Mouse (Mus musculus) CH12.LX (cell line): ENCODE results near the gene Hnrnpul1. TPM values are rescaled to one million over a fixed set of nuclear protein-coding genes. Genes with fewer than 3 reads are reported as not detected.

ENCODE experiments used
- DNase-seq: peaks from one replicate; pipeline ENCODE4 v3.0.0-alpha.2; 2013; ENCODE audit errors: extremely low read depth
- H3K27ac ChIP-seq: 2 replicates; pipeline ENCODE4 v1.5.1; 2012; ENCODE audit warnings: low read depth, mild to moderate bottlenecking, control low read depth, moderate library complexity; ENCODE audit not compliant: insufficient read depth
- H3K27me3 ChIP-seq: replicated peaks from 2 replicates; pipeline ENCODE3; 2012; ENCODE audit warnings: inconsistent platforms
- H3K36me3 ChIP-seq, 2 experiments: replicated peaks in 1 of 2; 2 replicates each; pipeline versions ENCODE3 to v1.6.1; 2012; ENCODE audit warnings: inconsistent platforms in 1 of 2, low read length in 1 of 2, mild to moderate bottlenecking in 1 of 2, mixed read lengths in 1 of 2, moderate library complexity in 1 of 2; ENCODE audit not compliant: control insufficient read depth in 1 of 2, insufficient read depth in 1 of 2
- H3K4me1 ChIP-seq, 2 experiments: 2 replicates each; pipeline ENCODE4 v1.6.1; 2012; ENCODE audit warnings: inconsistent platforms in 1 of 2, moderate library complexity in 1 of 2; ENCODE audit not compliant: insufficient read depth in 2 of 2, control insufficient read depth in 1 of 2
- H3K4me2 ChIP-seq: 2 replicates; pipeline ENCODE4 v1.6.1; 2012; ENCODE audit warnings: low read depth, mild to moderate bottlenecking, control low read depth; ENCODE audit not compliant: poor library complexity, insufficient read depth, severe bottlenecking
- H3K4me3 ChIP-seq, 3 experiments: fragments of 150-350 bp in 1 of 3; sonication (generic) in 1 of 3; replicated peaks in 1 of 3; 2 replicates each; pipeline versions ENCODE3 to v1.5.1; 2011 to 2012; ENCODE audit warnings: low read depth in 2 of 3, low read length in 2 of 3, mild to moderate bottlenecking in 2 of 3, moderate library complexity in 2 of 3, control low read depth in 1 of 3, improper control_type of control experiment in 1 of 3, inconsistent platforms in 1 of 3, mixed read lengths in 1 of 3; ENCODE audit not compliant: poor library complexity in 1 of 3
- H3K79me2 ChIP-seq: replicated peaks from 2 replicates; pipeline ENCODE4 v1.6.1; 2012; ENCODE audit warnings: mild to moderate bottlenecking, moderate library complexity; ENCODE audit not compliant: control insufficient read depth, poor library complexity, insufficient read depth, severe bottlenecking; ENCODE audit errors: extremely low read depth
- H3K9ac ChIP-seq: 2 replicates; pipeline ENCODE4 v1.6.1; 2012; ENCODE audit warnings: low read depth, mild to moderate bottlenecking, control low read depth, moderate library complexity; ENCODE audit not compliant: insufficient read depth
- H3K9me3 ChIP-seq: replicated peaks from 2 replicates; pipeline ENCODE3; 2012; ENCODE audit warnings: low read length, inconsistent platforms, mixed read lengths
- BHLHE40 ChIP-seq: IDR thresholded peaks from 2 replicates; pipeline ENCODE4 v1.6.1; 2011; ENCODE audit warnings: mild to moderate bottlenecking, low read depth, low read length, improper control_type of control experiment
- CHD1 ChIP-seq: IDR thresholded peaks from 2 replicates; pipeline ENCODE4 v1.6.1; 2012; ENCODE audit warnings: low read depth, low read length, improper control_type of control experiment, inconsistent platforms
- CTCF ChIP-seq, 2 experiments: IDR thresholded peaks in 1 of 2; conservative IDR thresholded peaks in 1 of 2; 2 replicates each; pipeline ENCODE4 v1.5.1; 2011 to 2012; ENCODE audit warnings: low read depth in 2 of 2, low read length in 2 of 2, improper control_type of control experiment in 1 of 2, inconsistent platforms in 1 of 2, mild to moderate bottlenecking in 1 of 2, moderate library complexity in 1 of 2
- E2F4 ChIP-seq: IDR thresholded peaks from 2 replicates; pipeline ENCODE4 v1.6.1; 2011; ENCODE audit warnings: low read depth, low read length, improper control_type of control experiment; ENCODE audit not compliant: insufficient replicate concordance
- ETS1 ChIP-seq: conservative IDR thresholded peaks from 2 replicates; pipeline ENCODE4 v1.6.1; 2012; ENCODE audit warnings: low read depth, mild to moderate bottlenecking, inconsistent platforms, low read length, improper control_type of control experiment, moderate library complexity
- GABPA ChIP-seq: IDR thresholded peaks from 2 replicates; pipeline ENCODE4 v1.6.1; 2012; ENCODE audit warnings: low read depth, low read length, improper control_type of control experiment, inconsistent platforms; ENCODE audit not compliant: insufficient replicate concordance
- KAT2A ChIP-seq: IDR thresholded peaks from 2 replicates; pipeline ENCODE4 v1.6.1; 2012; ENCODE audit warnings: low read length, improper control_type of control experiment, inconsistent platforms; ENCODE audit not compliant: insufficient replicate concordance
- MAFK ChIP-seq: IDR thresholded peaks from 2 replicates; pipeline ENCODE4 v1.6.1; 2011; ENCODE audit warnings: low read length, improper control_type of control experiment; ENCODE audit not compliant: insufficient replicate concordance
- MAX ChIP-seq: IDR thresholded peaks from 2 replicates; pipeline ENCODE4 v1.6.1; 2011; ENCODE audit warnings: low read length, improper control_type of control experiment
- MAZ ChIP-seq: IDR thresholded peaks from 2 replicates; pipeline ENCODE4 v1.6.1; 2012; ENCODE audit warnings: low read depth, mild to moderate bottlenecking, inconsistent platforms, low read length, improper control_type of control experiment, moderate library complexity
- MEF2A ChIP-seq: IDR thresholded peaks from 2 replicates; pipeline ENCODE4 v1.6.1; 2014; ENCODE audit warnings: low read depth, mild to moderate bottlenecking, inconsistent platforms, low read length, improper control_type of control experiment, borderline replicate concordance
- NELFE ChIP-seq: IDR thresholded peaks from 2 replicates; pipeline ENCODE4 v1.6.1; 2011; ENCODE audit warnings: low read depth, low read length, improper control_type of control experiment
- NRF1 ChIP-seq: IDR thresholded peaks from 2 replicates; pipeline ENCODE4 v1.6.1; 2014; ENCODE audit warnings: low read depth, mild to moderate bottlenecking, inconsistent platforms, low read length, improper control_type of control experiment, moderate library complexity
- PAX5 ChIP-seq: IDR thresholded peaks from 2 replicates; pipeline ENCODE4 v1.6.1; 2012; ENCODE audit warnings: low read length, inconsistent platforms, mixed read lengths
- POLR2AphosphoS2 ChIP-seq: IDR thresholded peaks from 2 replicates; pipeline ENCODE4 v1.6.1; 2011; ENCODE audit warnings: low read depth, low read length, improper control_type of control experiment
- RAD21 ChIP-seq: IDR thresholded peaks from 2 replicates; pipeline ENCODE4 v1.6.1; 2011; ENCODE audit warnings: low read depth, mild to moderate bottlenecking, low read length, improper control_type of control experiment, moderate library complexity
- SIN3A ChIP-seq: IDR thresholded peaks from 2 replicates; pipeline ENCODE4 v1.6.1; 2012; ENCODE audit warnings: low read length, improper control_type of control experiment, inconsistent platforms
- TBP ChIP-seq: conservative IDR thresholded peaks from 2 replicates; pipeline ENCODE4 v1.6.1; 2011; ENCODE audit warnings: low read depth, low read length, improper control_type of control experiment
- TCF12 ChIP-seq: IDR thresholded peaks from 2 replicates; pipeline ENCODE4 v1.6.1; 2014; ENCODE audit warnings: low read depth, mild to moderate bottlenecking, inconsistent platforms, low read length, improper control_type of control experiment
- UBTF ChIP-seq: IDR thresholded peaks from 2 replicates; pipeline ENCODE4 v1.6.1; 2012; ENCODE audit warnings: low read depth, mild to moderate bottlenecking, inconsistent platforms, low read length, improper control_type of control experiment, moderate library complexity
- USF1 ChIP-seq: IDR thresholded peaks from 2 replicates; pipeline ENCODE4 v1.6.1; 2014; ENCODE audit warnings: low read depth, mild to moderate bottlenecking, inconsistent platforms, low read length, improper control_type of control experiment
- USF2 ChIP-seq: conservative IDR thresholded peaks from 2 replicates; pipeline ENCODE4 v1.6.1; 2011; ENCODE audit warnings: low read depth, low read length, improper control_type of control experiment
- ZC3H11A ChIP-seq: IDR thresholded peaks from 2 replicates; pipeline ENCODE4 v1.6.1; 2012; ENCODE audit warnings: low read depth, mild to moderate bottlenecking, inconsistent platforms, low read length, improper control_type of control experiment
- ZMIZ1 ChIP-seq: IDR thresholded peaks from 2 replicates; pipeline ENCODE4 v1.6.1; 2012; ENCODE audit warnings: low read depth, mild to moderate bottlenecking, inconsistent platforms, low read length, improper control_type of control experiment
- ZNF384 ChIP-seq: IDR thresholded peaks from 2 replicates; pipeline ENCODE4 v1.6.1; 2012; ENCODE audit warnings: low read depth, low read length, improper control_type of control experiment, inconsistent platforms
- dilution Hi-C: fragments of 300-500 bp; cut with MboI; formaldehyde crosslinking; loops from 2 replicates; pipeline ENCODE4 v1.14.3; 2020; ENCODE audit warnings: low sequenced_read_pairs; ENCODE audit not compliant: extremely low pct_unique_long_range_greater_than_20kb, extremely low pct_ligation_motif_present
- in situ Hi-C: fragments of 300-500 bp; cut with MboI; formaldehyde crosslinking; loops from 3 replicates; pipeline ENCODE4 v1.14.3; 2019; ENCODE audit warnings: low sequenced_read_pairs, low pct_ligation_motif_present, low pct_unique_long_range_greater_than_20kb, mixed read lengths
- polyA plus RNA-seq: library from polyadenylated mRNA; unstranded; fragments of >175 nt; gene quantifications from 2 replicates; pipeline ENCODE4 v1.2.1, GENCODE M21; 2012; ENCODE audit warnings: low read depth; ENCODE audit not compliant: insufficient read length
- total RNA-seq, 2 experiments: library from RNA; depleted of rRNA; stranded (reverse); fragments of 300-350 nt in 1 of 2; fragments of >200 nt in 1 of 2; gene quantifications; 2 replicates each; pipeline ENCODE4 v1.2.3; 2012 to 2014

Gene Hnrnpul1
- total and polyA plus RNA-seq, 3 experiments = 52.6 to 188 (median 72.2) TPM

DNA sequence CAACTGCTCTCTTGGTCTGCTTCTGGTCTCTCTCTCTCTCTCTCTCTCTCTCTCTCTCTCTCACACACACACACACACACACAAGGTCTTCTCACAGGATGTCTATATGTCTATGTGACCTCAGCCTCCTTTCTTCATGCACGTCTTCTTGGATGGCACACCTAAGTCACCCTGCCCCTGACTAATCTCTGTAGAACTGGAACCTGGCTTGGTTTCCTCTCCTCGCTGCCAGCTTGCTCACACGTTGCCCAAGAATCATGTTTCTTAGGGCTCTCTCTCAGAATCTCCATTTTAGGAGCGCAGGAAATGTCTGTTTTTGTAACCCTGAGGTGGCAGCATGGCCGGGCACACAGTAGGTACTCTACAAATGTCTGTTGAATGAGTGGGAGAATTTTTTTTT is 25.5 kb upstream of the Hnrnpul1 start:
- H3K4me3 ChIP-seq = no peak overlapping the region
- no peak overlapping the region for H3K27ac ChIP-seq
- no peaks in the 10 kb centered on the region for H3K79me2 ChIP-seq
- no peak overlapping the region for H3K9ac ChIP-seq
- DNase-seq = no peak
- H3K4me1 ChIP-seq = peaks cover 0 to 21% of the 10 kb centered on the region in 2 experiments; a peak in 2 of 4 replicates
- no peaks in the 10 kb centered on the region for H3K9me3 ChIP-seq
- in situ Hi-C loops = no loop called here
- H3K27me3 ChIP-seq = peaks cover 28% of the 10 kb centered on the region
- TF ChIP-seq MEF2A = no peak
- no peak for TF ChIP-seq BHLHE40
- TF ChIP-seq NRF1 = no peak
- TF ChIP-seq E2F4 = no peak
- TF ChIP-seq RAD21 = no peak
- TF ChIP-seq MAFK = no peak
- no peak for TF ChIP-seq MAZ
- TF ChIP-seq ZMIZ1 = no peak
- no peak for TF ChIP-seq UBTF
- TF ChIP-seq ETS1 = no peak
- no peak for TF ChIP-seq PAX5
- no peak for TF ChIP-seq TBP
- TF ChIP-seq ZNF384 = no peak
- dilution Hi-C loops = no loop called here
- no peaks in the 10 kb centered on the region for H3K36me3 ChIP-seq
- H3K4me2 ChIP-seq = no peak overlapping the region

DNA sequence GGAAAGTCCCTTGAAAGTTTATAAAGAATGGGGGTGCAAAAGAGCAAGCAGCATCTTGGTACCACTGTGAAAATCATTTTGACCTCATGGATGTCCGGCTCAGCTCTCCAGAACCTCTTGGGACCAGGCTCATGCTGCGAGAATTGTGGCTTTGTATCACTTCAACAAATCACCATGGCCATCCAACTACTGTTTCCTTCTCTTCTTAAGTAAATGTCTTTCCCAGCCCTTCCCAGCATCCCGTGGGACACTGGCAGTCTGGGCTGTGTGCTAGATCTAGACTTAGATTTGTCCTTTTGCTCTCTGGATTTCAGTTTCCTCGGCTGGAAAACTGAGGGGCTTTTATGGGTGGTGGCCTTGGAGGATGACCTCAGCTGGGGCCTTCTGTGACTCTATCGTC is 13.7 kb upstream of the Hnrnpul1 start:
- Histone ChIP-seq H3K9ac (no peak overlapping the region), H3K4me1 (no peaks in the 10 kb centered on the region), H3K79me2 (no peaks in the 10 kb centered on the region), H3K9me3 (no peaks in the 10 kb centered on the region), H3K27ac (no peak overlapping the region), H3K4me2 (no peak overlapping the region), H3K36me3 (no peaks in the 10 kb centered on the region), H3K4me3 (no peak overlapping the region), H3K27me3 (peaks cover 45% of the 10 kb centered on the region)
- no peak for DNase-seq
- TF ChIP-seq NRF1 = no peak
- TF ChIP-seq RAD21 = no peak
- TF ChIP-seq KAT2A = no peak
- TF ChIP-seq CTCF (conservative IDR thresholded peaks at IDR 0.05 in 1 of 2, IDR thresholded peaks at IDR 0.05 in 1 of 2; ENCODE audit: low read depth in 2 of 2, low read length in 2 of 2) = no peak
- TF ChIP-seq USF1 = no peak
- no peak for TF ChIP-seq NELFE
- TF ChIP-seq MAZ = no peak
- no peak for TF ChIP-seq MAFK
- TF ChIP-seq GABPA = no peak
- no peak for TF ChIP-seq ETS1
- TF ChIP-seq ZC3H11A = no peak
- TF ChIP-seq USF2 = no peak
- no peak for TF ChIP-seq SIN3A
- TF ChIP-seq TCF12 = no peak
- TF ChIP-seq UBTF = no peak
- no peak for TF ChIP-seq ZMIZ1
- TF ChIP-seq CHD1 = no peak
- TF ChIP-seq MAX = no peak
- TF ChIP-seq POLR2AphosphoS2 = no peak
- in situ Hi-C loops (no loop called here), dilution Hi-C loops (no loop called here)
